Mouse (Mus musculus) CH12.LX (cell line): ENCODE results near the gene Fam71d.

ENCODE experiments used
- CTCF ChIP-seq, 2 experiments: IDR thresholded peaks in 1 of 2; conservative IDR thresholded peaks in 1 of 2; 2 replicates each; pipeline ENCODE4 v1.5.1; 2011 to 2012; ENCODE audit warnings: low read depth in 2 of 2, low read length in 2 of 2, improper control_type of control experiment in 1 of 2, inconsistent platforms in 1 of 2, mild to moderate bottlenecking in 1 of 2, moderate library complexity in 1 of 2
- HCFC1 ChIP-seq: IDR thresholded peaks from 2 replicates; pipeline ENCODE4 v1.6.1; 2012; ENCODE audit warnings: low read depth, mild to moderate bottlenecking, inconsistent platforms, low read length, improper control_type of control experiment
- POLR2A ChIP-seq: IDR thresholded peaks from 2 replicates; pipeline ENCODE4 v1.6.1; 2011; ENCODE audit warnings: low read depth, mild to moderate bottlenecking, improper control_type of control experiment, low read length
- RCOR1 ChIP-seq: conservative IDR thresholded peaks from 2 replicates; pipeline ENCODE4 v1.6.1; 2012; ENCODE audit warnings: low read depth, mild to moderate bottlenecking, inconsistent platforms, low read length, improper control_type of control experiment
- ZC3H11A ChIP-seq: IDR thresholded peaks from 2 replicates; pipeline ENCODE4 v1.6.1; 2012; ENCODE audit warnings: low read depth, mild to moderate bottlenecking, inconsistent platforms, low read length, improper control_type of control experiment

- TF ChIP-seq ZC3H11A (no peak), CTCF (conservative IDR thresholded peaks at IDR 0.05 in 1 of 2, IDR thresholded peaks at IDR 0.05 in 1 of 2; ENCODE audit: low read depth in 2 of 2, low read length in 2 of 2) (no peak), POLR2A (no peak), HCFC1 (no peak), RCOR1 (no peak)
These were observed at the start of gene Fam71d for GRCm38 (mm10) chr12:78691325-78691724.
